Mouse (Mus musculus): ENCODE results near the gene Unc5b.
A peak's percentile ranks its signal among the peaks of the same experiment; 100 is the strongest.

Gene Unc5b

GRCm38 (mm10) chr10:60800295-60801167 is 30.9 kb downstream of the Unc5b start:
- no peak for DNase-seq (ENCODE audit: low spot score)

GRCm38 (mm10) chr10:60797682-60798422 is 33.5 kb downstream of the Unc5b start:
- DNase-seq (ENCODE audit: low spot score), result no peak

GRCm38 (mm10) chr10:60796474-60796873 is 34.9 kb downstream of the Unc5b start:
- DNase-seq (ENCODE audit: low spot score), result no peak

GRCm38 (mm10) chr10:60796028-60796427 is 35.4 kb downstream of the Unc5b start:
- DNase-seq (ENCODE audit: low spot score), result no peak

GRCm38 (mm10) chr10:60794792-60795191 is 36.6 kb downstream of the Unc5b start:
- no peak for DNase-seq (ENCODE audit: low spot score)

- DNase-seq (ENCODE audit: low spot score), result peak; percentile 69
Observed at GRCm38 (mm10) chr10:60794374-60794773, 37.0 kb downstream of the Unc5b start.

GRCm38 (mm10) chr10:60792841-60793240 is 38.5 kb downstream of the Unc5b start:
- DNase-seq (ENCODE audit: low spot score), result no peak

- no peak for DNase-seq (ENCODE audit: low spot score)
Observed at GRCm38 (mm10) chr10:60792365-60792764, 39.0 kb downstream of the Unc5b start.

- DNase-seq (ENCODE audit: low spot score), result no peak
Observed at GRCm38 (mm10) chr10:60790912-60791311, 40.5 kb downstream of the Unc5b start.

GRCm38 (mm10) chr10:60787303-60788074 is 43.9 kb downstream of the Unc5b start:
- DNase-seq (ENCODE audit: low spot score), result no peak

GRCm38 (mm10) chr10:60783608-60784007 is 47.8 kb downstream of the Unc5b start:
- DNase-seq (ENCODE audit: low spot score), result no peak

- peak; percentile 92 for DNase-seq (ENCODE audit: low spot score)
Observed at GRCm38 (mm10) chr10:60779628-60780027, 51.8 kb downstream of the Unc5b start.

GRCm38 (mm10) chr10:60778542-60778941 is 52.8 kb downstream of the Unc5b start:
- DNase-seq (ENCODE audit: low spot score), result peak; percentile 78

- DNase-seq (ENCODE audit: low spot score), result peak; percentile 63
Observed at GRCm38 (mm10) chr10:60775473-60775872, 55.9 kb downstream of the Unc5b start.

- DNase-seq (ENCODE audit: low spot score), result no peak
Observed at GRCm38 (mm10) chr10:60774616-60775015, 56.8 kb downstream of the Unc5b start.

GRCm38 (mm10) chr10:60770855-60771254 is 60.5 kb downstream of the Unc5b start:
- DNase-seq (ENCODE audit: low spot score), result no peak

GRCm38 (mm10) chr10:60768614-60769013 is 62.8 kb downstream of the Unc5b start:
- DNase-seq (ENCODE audit: low spot score), result no peak

GRCm38 (mm10) chr10:60767400-60767799 is 64.0 kb downstream of the Unc5b start:
- no peak for DNase-seq (ENCODE audit: low spot score)

- DNase-seq (ENCODE audit: low spot score), result no peak
Observed at GRCm38 (mm10) chr10:60762126-60762525, 69.3 kb downstream of the Unc5b start.

GRCm38 (mm10) chr10:60760377-60760776 is 71.0 kb downstream of the Unc5b start:
- DNase-seq (ENCODE audit: low spot score), result peak; percentile 99

GRCm38 (mm10) chr10:60756992-60757391 is 74.4 kb downstream of the Unc5b start:
- DNase-seq (ENCODE audit: low spot score), result peak; percentile 87

- DNase-seq (ENCODE audit: low spot score), result no peak
Observed at GRCm38 (mm10) chr10:60756146-60756545, 75.2 kb downstream of the Unc5b start.
